Mouse (Mus musculus): ENCODE data around the gene Tapbp. TPM values are rescaled to one million over a fixed set of nuclear protein-coding genes. Genes with fewer than 3 reads are reported as not detected.

Gene Tapbp
- total and polyA plus RNA-seq, 2 experiments from 2014 or later, result 29.1 to 44.4 TPM

DNA sequence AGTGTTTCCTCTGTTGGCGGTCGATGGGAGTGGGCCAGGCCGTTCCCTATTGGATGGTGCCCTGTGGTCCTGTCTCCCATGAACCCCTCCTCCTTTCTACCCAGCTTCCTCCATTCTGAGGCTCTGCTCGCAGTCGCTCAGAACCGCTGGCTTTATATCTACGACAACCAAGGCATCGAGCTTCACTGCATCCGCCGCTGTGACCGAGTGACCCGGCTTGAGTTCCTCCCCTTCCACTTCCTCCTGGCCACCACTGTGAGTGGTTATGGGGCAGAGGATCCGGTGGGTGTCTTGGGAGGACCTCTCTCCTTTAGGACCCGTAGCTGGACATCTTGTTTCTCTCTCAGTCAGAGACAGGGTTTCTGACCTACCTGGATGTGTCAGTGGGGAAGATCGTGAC lies 27.8 kb downstream of the Tapbp start:
- 92% methylated on average over 15 of the region's 15 CpGs for WGBS

DNA sequence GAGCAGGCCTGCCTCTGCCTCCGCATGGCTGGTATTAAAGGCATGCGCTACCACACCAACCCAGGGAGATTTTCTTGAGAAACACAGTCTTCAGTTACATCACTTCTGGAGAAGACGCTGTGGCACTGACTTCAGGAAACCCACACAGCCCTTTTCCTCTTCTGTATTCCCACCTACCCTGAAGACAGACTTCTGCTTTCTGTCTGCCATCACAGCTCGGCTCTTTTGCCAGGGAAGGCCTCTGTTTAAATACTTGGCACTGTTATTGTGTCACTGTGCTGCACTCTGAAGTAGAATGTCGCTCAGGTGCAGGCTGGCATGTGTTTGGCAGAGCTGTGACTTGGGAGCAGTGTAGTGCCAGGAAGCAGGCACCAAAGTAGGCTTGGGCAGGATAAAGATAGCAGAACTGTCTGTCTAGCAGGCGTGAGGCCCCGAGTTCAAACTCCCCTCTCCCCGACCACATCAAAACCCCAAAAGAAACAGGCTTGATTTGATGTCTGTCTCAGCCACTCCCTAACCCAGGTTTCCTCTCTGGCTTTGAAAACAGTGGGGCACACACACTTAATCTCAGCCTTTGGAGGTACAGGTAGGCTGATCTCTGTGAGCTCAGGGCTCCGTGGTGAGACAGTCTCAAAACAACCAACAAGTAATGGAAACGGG lies 31.9 kb downstream of the Tapbp start:
- Histone ChIP-seq H3K27me3 (ENCODE audit: insufficient read depth, low read length) (no peaks in the 10 kb centered on the region), H3K9ac (replicated peaks; ENCODE audit: low read length, poor library complexity, severe bottlenecking) (no peak overlapping the region), H3K4me1 (ENCODE audit: insufficient read depth, low read length) (peaks cover 5% of the 10 kb centered on the region; the same call in 1 of the 2 replicates), H3K36me3 (ENCODE audit: insufficient read depth, low read length) (peaks cover 31% of the 10 kb centered on the region), H3K27ac (ENCODE audit: low read depth, low read length) (no peak overlapping the region), H3K4me3 (ENCODE audit: low read depth, low read length) (no peak overlapping the region), H3K4me2 (ENCODE audit: low read depth, low read length, poor library complexity, severe bottlenecking) (no peak overlapping the region), H3K9me3 (ENCODE audit: low read length) (no peaks in the 10 kb centered on the region)
- 91% methylated on average over 10 of the region's 10 CpGs for WGBS
- no peak for TF ChIP-seq CTCF (IDR thresholded peaks at IDR 0.05)
- no peak for DNase-seq (ENCODE audit: low spot score)
- no peak for ATAC-seq (ENCODE audit: low FRiP score)

More for the DNA sequence above, 27.8 kb downstream of the Tapbp start:
- Histone ChIP-seq H3K4me3 (ENCODE audit: low read depth, low read length) (no peak overlapping the region), H3K4me2 (ENCODE audit: low read depth, low read length, poor library complexity, severe bottlenecking) (no peak overlapping the region), H3K36me3 (ENCODE audit: insufficient read depth, low read length) (peaks cover 27% of the 10 kb centered on the region), H3K9ac (replicated peaks; ENCODE audit: low read length, poor library complexity, severe bottlenecking) (no peak overlapping the region), H3K9me3 (ENCODE audit: low read length) (no peaks in the 10 kb centered on the region), H3K27me3 (ENCODE audit: insufficient read depth, low read length) (no peaks in the 10 kb centered on the region), H3K4me1 (ENCODE audit: insufficient read depth, low read length) (peaks cover 16% of the 10 kb centered on the region), H3K27ac (ENCODE audit: low read depth, low read length) (no peak overlapping the region)
- DNase-seq (ENCODE audit: low spot score) (no peak), ATAC-seq (ENCODE audit: low FRiP score) (no peak)
- no peak for TF ChIP-seq CTCF (IDR thresholded peaks at IDR 0.05)

GRCm38 (mm10) chr17:33948090-33948904 lies 32.6 kb downstream of the Tapbp start:
- WGBS, result 89% methylated on average over 22 of the region's 22 CpGs
- H3K36me3 ChIP-seq (ENCODE audit: insufficient read depth, low read length), result peaks cover 36% of the 10 kb centered on the region
- no peak for TF ChIP-seq CTCF (IDR thresholded peaks at IDR 0.05)
- no peak overlapping the region for H3K4me3 ChIP-seq (ENCODE audit: low read depth, low read length)
- DNase-seq (ENCODE audit: low spot score) (no peak), ATAC-seq (ENCODE audit: low FRiP score) (no peak)
- no peak overlapping the region for H3K27ac ChIP-seq (ENCODE audit: low read depth, low read length)
- peaks cover 5% of the 10 kb centered on the region; the same call in 1 of the 2 replicates for H3K4me1 ChIP-seq (ENCODE audit: insufficient read depth, low read length)
- H3K4me2 ChIP-seq (ENCODE audit: low read depth, low read length, poor library complexity, severe bottlenecking), result no peak overlapping the region
- H3K9ac ChIP-seq (replicated peaks; ENCODE audit: low read length, poor library complexity, severe bottlenecking), result no peak overlapping the region
- no peaks in the 10 kb centered on the region for H3K9me3 ChIP-seq (ENCODE audit: low read length)
- H3K27me3 ChIP-seq (ENCODE audit: insufficient read depth, low read length), result no peaks in the 10 kb centered on the region

GRCm38 (mm10) chr17:33948905-33949537 lies 33.3 kb downstream of the Tapbp start:
- Histone ChIP-seq H3K27ac (ENCODE audit: low read depth, low read length) (no peak overlapping the region), H3K4me2 (ENCODE audit: low read depth, low read length, poor library complexity, severe bottlenecking) (no peak overlapping the region), H3K9ac (replicated peaks; ENCODE audit: low read length, poor library complexity, severe bottlenecking) (no peak overlapping the region), H3K4me1 (ENCODE audit: insufficient read depth, low read length) (peaks cover 6% of the 10 kb centered on the region; the same call in 1 of the 2 replicates), H3K9me3 (ENCODE audit: low read length) (no peaks in the 10 kb centered on the region), H3K36me3 (ENCODE audit: insufficient read depth, low read length) (peaks cover 35% of the 10 kb centered on the region), H3K4me3 (ENCODE audit: low read depth, low read length) (no peak overlapping the region), H3K27me3 (ENCODE audit: insufficient read depth, low read length) (no peaks in the 10 kb centered on the region)
- 91% methylated on average over 19 of the region's 19 CpGs for WGBS
- no peak for TF ChIP-seq CTCF (IDR thresholded peaks at IDR 0.05)
- ATAC-seq (ENCODE audit: low FRiP score) (no peak), DNase-seq (ENCODE audit: low spot score) (no peak)

GRCm38 (mm10) chr17:33950131-33950625 lies 34.5 kb downstream of the Tapbp start:
- Histone ChIP-seq H3K27ac (ENCODE audit: low read depth, low read length) (peak overlapping the region; percentile 91), H3K36me3 (ENCODE audit: insufficient read depth, low read length) (peaks cover 25% of the 10 kb centered on the region), H3K9me3 (ENCODE audit: low read length) (no peaks in the 10 kb centered on the region), H3K4me2 (ENCODE audit: low read depth, low read length, poor library complexity, severe bottlenecking) (peak overlapping the region; percentile 96), H3K4me1 (ENCODE audit: insufficient read depth, low read length) (peaks cover 13% of the 10 kb centered on the region; the same call in 1 of the 2 replicates), H3K9ac (replicated peaks; ENCODE audit: low read length, poor library complexity, severe bottlenecking) (peak overlapping the region; percentile 79), H3K4me3 (ENCODE audit: low read depth, low read length) (peak overlapping the region; percentile 52), H3K27me3 (ENCODE audit: insufficient read depth, low read length) (no peaks in the 10 kb centered on the region)
- no peak for ATAC-seq (ENCODE audit: low FRiP score)
- no peak for TF ChIP-seq CTCF (IDR thresholded peaks at IDR 0.05)
- no peak for DNase-seq (ENCODE audit: low spot score)
- 72% methylated on average over 10 of the region's 10 CpGs for WGBS

Measured in midbrain, postnatal 0 days (tissue).